Mouse (Mus musculus): ENCODE measurements around the gene Ccdc116.

GRCm38 (mm10) chr16:17193823-17194222, 46.8 kb upstream of the Ccdc116 start:
- TF ChIP-seq GATA1 (IDR thresholded peaks at IDR 0.05; ENCODE audit: borderline replicate concordance, low read length) (no peak), FLI1 (IDR thresholded peaks at IDR 0.05; ENCODE audit: low read length) (no peak)
